Mouse (Mus musculus) gastrocnemius, postnatal 36 days (tissue): ENCODE data around the gene Dhx38. TPM values are rescaled to one million over a fixed set of nuclear protein-coding genes. Genes with fewer than 3 reads are reported as not detected.

ENCODE experiments used
- DNase-seq, 2 experiments: peaks; one replicate each; pipeline ENCODE4 v3.0.0; 2022
- intact Hi-C: fragments of 180-260 bp; cut with DNase I; formaldehyde crosslinking; loops from one replicate; pipeline ENCODE4 v1.15.1; 2025
- total RNA-seq, 2 experiments: library from RNA; stranded (reverse); gene quantifications; 2 replicates each; pipeline ENCODE4 v1.2.3; 2021

Gene Dhx38
- total RNA-seq, 2 experiments from 2014 or later = 8.8 to 9.8 TPM

DNA sequence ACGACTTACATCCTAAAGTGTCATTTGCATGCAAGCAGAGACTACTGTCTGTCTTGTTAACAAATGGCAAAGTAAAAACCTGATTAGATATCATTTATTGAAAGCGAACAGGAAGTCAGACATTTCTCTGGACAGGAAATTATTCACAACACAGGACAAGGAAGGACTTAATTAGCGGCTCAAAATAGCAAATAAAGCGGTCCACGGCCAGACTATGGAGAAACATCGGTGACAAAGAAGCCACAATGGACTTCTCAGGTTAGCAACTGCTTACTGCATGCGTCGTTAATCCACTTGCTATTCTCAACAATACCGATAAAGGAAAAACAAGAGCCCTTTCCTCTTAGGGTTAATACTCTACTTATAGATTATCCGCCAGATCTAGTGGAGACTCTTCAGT is 895 bp downstream of the Dhx38 start:
- no peak for DNase-seq
- intact Hi-C loops = loop anchor here (5.0 kb wide), 1 partner anchor 1972 kb away; no protein-coding TSS in a partner anchor

DNA sequence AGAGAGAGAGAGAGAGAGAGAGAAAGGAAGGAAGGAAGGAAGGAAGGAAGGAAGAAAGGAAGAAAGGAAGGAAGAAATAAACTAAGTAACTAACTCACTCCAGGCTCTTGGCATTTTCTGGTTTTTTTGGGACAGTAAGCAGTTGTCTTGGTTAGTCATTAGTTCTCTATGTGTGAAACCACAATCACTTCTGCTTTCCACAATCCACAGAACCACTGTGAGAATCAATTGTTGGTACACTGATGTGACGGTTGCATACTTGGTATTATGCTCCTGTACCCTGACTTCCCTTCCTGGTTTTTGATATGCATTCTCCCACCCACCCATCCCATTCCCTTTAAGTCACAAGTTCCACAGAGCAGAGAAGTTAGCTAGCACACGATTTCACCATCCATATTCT is 1.8 kb downstream of the Dhx38 start:
- intact Hi-C loops = loop anchor here (5.0 kb wide), 1 partner anchor 1972 kb away; no protein-coding TSS in a partner anchor
- no peak for DNase-seq

DNA sequence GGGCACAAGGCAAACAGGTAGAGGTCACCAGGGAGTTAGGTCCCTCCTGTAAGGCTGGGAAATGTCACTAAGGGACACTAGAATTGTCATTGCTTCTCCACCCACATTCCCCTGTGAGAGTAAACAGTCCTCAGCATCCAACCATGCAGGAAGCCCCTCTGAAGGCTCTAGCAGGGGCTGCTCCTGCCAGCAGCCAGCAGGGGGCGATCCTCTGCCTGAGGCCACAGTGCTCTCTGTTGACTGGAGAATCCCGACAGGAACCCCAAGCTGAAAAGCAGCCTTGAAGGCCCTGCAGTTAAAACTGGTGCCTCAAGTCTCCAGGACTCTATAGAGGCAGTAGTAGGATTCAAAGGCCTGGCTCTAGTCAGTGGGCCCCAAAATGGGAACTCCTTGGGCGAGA is 14.0 kb downstream of the Dhx38 start:
- intact Hi-C loops = no loop called here
- no peak for DNase-seq

DNA sequence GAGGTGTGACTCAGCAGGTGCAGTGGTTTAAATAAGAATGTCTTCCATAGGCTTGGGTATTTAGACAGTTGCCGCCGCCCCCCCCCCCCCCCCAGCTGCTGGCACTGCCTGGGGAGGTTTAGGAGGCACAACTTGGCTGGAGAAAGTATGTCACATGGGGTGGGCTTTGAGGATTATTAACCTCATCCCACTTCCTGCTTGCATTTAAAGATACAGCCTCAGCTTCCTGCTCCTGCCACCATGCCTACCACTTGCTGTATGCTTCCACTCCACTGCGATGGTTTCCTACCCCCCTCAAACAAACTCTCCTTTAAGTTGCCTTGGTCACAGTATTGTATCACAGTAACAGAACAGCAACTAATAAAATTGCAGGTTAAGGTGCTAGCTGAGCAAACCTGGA is 21.6 kb downstream of the Dhx38 start:
- intact Hi-C loops = no loop called here
- DNase-seq = no peak

DNA sequence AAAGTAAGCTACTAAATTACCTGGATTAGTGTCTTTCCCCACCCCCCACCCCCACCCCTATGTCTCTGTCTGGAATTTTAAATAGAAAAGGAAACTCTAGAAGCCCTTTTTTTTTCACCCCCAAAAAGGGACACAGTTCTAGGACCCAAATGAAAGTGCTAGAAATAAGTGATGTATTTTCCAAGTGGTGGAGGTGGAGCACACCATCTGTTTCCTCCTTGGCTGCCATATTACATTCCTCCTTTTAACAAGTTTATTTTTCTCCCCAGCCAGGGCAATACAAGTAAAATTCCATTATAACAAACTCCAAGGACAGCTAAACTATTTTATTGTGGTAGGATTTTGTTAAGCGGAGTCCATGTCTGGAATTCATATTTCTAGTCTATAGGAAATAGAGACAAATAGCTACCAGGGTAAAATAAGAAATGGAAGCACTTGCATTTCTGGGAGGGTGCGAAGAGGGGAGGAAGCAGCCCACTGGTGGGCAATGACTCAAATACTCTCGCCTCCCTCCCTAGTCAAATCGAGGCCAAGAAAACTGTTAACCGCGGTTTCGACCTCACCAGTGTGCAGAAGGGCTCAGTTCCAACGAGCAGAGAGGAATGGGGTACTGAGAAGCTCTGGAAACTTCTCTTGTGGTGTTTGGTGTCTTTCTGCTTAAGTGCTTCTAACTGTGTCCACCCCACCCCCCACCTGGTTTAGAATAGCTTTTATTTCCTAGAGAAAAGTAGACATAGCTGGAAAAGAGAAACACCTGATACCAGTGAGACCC is 22.7 kb downstream of the Dhx38 start:
- intact Hi-C loops = no loop called here
- DNase-seq = no peak

DNA sequence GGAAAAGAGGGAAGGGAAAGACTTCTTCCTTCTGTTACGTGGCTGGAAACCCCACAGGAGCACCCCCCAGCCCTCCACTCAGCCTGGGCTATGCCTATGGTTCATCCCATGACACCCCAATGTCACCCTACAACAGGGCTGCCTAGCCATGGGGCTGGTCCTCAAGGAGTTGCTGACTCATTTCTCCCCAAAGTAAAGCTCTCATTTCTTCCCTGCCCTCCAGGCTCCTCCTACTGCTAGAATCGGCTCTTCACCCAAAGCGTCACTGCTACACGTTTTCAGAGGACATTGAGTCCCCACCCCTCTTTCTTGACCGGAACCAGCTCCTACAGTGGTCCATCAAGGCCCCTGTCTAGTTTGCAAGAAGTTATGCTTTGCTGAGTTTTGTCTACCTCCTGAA is 23.5 kb downstream of the Dhx38 start:
- intact Hi-C loops = no loop called here
- DNase-seq = no peak

DNA sequence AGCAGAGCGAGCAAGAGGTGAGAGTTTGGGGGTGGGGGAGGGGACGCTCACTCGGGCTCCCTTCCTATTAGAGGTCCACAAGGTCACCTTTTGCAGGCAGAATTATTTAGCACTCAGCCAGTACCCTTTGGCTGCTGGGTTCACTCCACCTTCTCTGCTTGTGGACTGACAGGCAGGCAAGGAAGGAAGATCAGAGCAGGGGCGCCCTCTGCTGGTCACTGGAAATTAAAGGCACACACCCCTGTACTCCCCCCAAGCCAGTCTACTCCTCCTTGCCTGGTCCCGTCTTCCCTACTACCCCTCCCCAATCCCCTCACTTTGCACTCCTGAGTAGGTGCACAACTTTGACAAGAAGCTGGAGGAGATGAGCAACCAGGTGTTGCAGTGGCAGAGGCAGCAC is 29.0 kb downstream of the Dhx38 start:
- peak; percentile 56 to 68 for DNase-seq
- intact Hi-C loops = no loop called here

DNA sequence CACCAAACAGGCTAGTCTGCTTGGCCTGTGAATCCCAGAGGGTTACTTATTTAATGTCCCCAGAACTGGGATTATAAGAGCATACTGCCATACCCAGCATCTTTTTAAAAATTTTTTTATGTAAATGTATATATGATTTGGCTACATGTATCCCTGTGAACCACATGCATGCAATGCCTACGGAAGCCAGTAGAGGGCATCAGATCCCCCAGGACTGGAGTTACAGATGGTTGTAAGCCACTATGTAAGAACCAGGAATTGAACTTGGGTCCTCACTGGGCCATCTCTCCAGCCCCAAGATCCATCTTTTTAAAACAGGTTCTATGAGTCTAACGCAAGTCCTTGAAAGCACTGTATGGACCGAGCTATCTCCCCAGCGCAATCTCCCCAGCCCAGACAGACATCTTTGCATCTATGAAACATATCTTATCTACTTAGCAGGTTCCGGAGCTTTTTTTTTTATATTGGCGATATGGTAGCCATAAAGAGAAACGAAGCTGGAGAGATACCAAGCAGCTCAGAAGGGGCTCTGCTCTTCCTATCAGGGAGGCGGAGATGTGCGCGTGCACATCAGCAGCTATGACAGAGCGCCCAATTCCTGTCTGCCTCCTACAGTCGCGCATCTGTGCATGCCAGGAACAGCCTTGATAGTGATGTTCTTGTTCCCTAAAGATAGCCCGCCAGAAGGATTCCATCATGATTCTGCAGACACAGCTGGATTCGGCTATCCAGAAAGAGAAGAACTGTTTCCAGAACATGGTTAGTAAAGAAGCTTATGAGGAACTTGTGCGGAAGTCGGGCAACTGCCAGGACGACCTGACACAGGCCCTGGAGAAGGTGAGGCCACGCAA is 30.3 kb downstream of the Dhx38 start:
- intact Hi-C loops = no loop called here
- no peak for DNase-seq

DNA sequence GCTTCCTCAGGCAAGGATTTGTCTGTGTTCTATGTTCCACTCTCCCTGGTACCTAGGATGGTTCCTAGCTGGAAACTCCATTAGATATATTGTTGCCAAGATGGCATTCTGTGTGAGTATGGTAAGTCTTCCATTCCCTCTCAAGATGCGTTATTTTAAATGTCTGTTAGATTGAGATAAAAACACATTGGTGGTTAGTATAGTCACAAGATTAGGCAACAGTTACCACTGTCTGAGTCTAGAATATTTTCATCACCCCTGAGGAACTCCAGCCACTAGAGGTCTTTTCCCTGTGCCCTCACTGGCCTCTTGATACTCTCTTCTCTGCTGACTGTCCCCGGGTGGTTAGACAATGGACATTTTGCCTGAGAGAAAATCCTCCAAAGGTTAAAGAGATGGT is 41.7 kb downstream of the Dhx38 start:
- intact Hi-C loops = no loop called here
- DNase-seq = no peak

DNA sequence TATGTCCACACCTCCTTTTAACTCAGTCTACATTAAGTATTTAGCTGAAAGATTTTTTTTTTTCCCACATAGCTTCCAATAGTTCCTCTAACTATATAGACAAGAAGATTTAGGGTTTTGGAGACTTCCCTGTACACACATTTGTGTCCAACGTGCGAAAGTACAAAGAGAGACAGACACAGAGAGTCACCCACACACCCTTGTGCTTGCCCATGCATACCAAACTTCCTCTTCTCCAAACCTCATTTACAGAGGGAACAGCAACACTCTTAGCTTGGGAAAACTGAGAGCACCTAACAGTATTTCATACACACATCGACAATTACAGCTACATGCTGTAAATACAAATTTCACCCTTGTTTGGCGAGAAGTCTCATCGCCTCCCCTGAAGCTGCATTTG is 60.1 kb downstream of the Dhx38 start:
- intact Hi-C loops = no loop called here
- DNase-seq = no peak

DNA sequence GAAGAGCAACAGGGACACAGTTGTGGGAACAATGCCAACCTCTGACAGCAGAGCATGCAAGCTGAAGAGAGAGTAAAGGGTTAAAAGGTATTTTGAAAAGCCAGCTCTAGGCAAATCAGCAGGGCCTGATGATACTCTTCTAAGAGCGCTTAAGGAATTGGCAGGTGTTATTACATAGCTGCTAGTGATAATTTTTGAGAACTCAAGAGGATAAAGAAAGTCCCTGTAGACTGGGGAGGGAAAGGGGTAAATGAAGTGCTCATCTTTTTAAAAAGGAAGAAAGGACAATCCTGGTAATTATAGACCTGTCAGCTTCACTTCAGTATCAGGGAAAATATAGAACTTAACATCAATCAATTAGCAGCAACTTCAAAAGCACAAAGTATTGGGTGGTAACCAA is 62.1 kb downstream of the Dhx38 start:
- DNase-seq = no peak
- intact Hi-C loops = no loop called here

DNA sequence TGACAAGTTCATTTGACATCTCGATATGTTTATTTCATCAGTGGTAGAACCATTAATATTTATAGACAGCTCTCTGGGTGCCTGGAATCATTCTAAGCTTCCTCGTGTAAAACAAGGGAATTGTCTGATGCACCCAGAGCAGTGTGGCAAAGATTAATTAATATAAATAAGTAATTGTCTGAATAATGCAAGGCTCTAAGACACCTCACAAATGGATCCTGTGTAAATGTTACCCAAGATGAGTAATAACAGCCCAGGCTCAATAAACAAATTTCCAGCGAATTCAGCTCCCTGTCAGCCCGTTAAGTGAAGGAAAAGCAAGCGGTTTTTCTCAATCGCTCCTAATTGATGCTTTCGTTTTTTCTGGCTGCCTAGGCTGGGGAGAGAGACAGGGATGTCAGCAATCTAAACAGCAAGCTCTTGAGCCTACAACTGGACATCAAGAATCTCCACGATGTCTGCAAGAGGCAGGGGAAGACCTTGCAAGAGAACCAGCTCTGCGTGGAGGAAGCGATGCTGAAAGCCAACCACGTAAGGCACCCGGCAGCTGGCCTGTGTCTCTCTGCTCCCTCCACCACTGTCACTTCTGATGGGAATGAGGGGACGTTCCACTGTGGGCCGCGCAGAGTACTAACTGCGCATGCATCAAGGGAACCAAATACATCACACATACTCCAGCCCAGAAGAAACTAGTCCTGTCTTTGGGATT is 66.5 kb downstream of the Dhx38 start:
- DNase-seq = no peak
- intact Hi-C loops = no loop called here

Other genes with a start within 250 kb of the Dhx38 start
- gene Pmfbp1, start 71.8 kb downstream of the Dhx38 start, total RNA-seq = not detected
- 1 to 10 TPM; 6.8 to 7.2 TPM for gene Txnl4b, start within 50 bp of the Dhx38 start, total RNA-seq
- 10 to 100 TPM in 1 of 2 experiments, 1 to 10 TPM in 1; 7.1 to 21.5 TPM for gene Hp, start 13.3 kb upstream of the Dhx38 start, total RNA-seq
- 10 to 100 TPM; 12.9 to 14.0 TPM for gene Dhodh, start 42.8 kb upstream of the Dhx38 start, total RNA-seq
- gene Pkd1l3, start 48.7 kb upstream of the Dhx38 start, total RNA-seq = under 1 TPM in 1 of 2 experiments, not detected in 1; 0.05 TPM
- gene Ist1, start 127.4 kb upstream of the Dhx38 start, total RNA-seq = 10 to 100 TPM; 25.4 to 31.4 TPM
- gene Zfp821, start 139.7 kb upstream of the Dhx38 start, total RNA-seq = 1 to 10 TPM; 4.3 to 5.9 TPM
- 10 to 100 TPM; 17.3 to 19.7 TPM for gene Atxn1l, start 171.9 kb upstream of the Dhx38 start, total RNA-seq
- 10 to 100 TPM; 26.7 to 31.0 TPM for gene Ap1g1, start 212.7 kb upstream of the Dhx38 start, total RNA-seq